Mouse (Mus musculus): ENCODE results near the gene H2-M5. TPM values are rescaled to one million over a fixed set of nuclear protein-coding genes. Genes with fewer than 3 reads are reported as not detected.

The H2-M5 gene
- polyA plus RNA-seq, 1 experiment from 2014 or later, result 2.3 TPM

GRCm38 (mm10) chr17:36981221-36981813, 8.0 kb downstream of the H2-M5 start, which contains the start of gene 2410137M14Rik:
Gene 2410137M14Rik (minus strand): TSS chr17:36981237.
- H3K27ac ChIP-seq (ENCODE audit: low read length), result no peak within 1 kb of the TSS
- WGBS, result 10% methylated on average over 18 of the region's 18 CpGs
- H3K4me2 ChIP-seq (ENCODE audit: low read length), result no peak within 1 kb of the TSS

GRCm38 (mm10) chr17:36973271-36973787, 16.0 kb downstream of the H2-M5 start:
- Histone ChIP-seq H3K9ac (replicated peaks; ENCODE audit: low read depth, low read length) (no peak overlapping the region), H3K4me2 (ENCODE audit: low read length) (no peak overlapping the region), H3K36me3 (ENCODE audit: control insufficient read depth, insufficient read depth) (no peaks in the 10 kb centered on the region), H3K27ac (ENCODE audit: low read length) (no peak overlapping the region), H3K9me3 (ENCODE audit: control insufficient read depth, low read length) (no peaks in the 10 kb centered on the region), H3K27me3 (replicated peaks; ENCODE audit: control insufficient read depth, insufficient read depth, low read length) (no peaks in the 10 kb centered on the region), H3K4me3 (replicated peaks; ENCODE audit: low read length) (no peak overlapping the region), H3K4me1 (replicated peaks; ENCODE audit: control insufficient read depth, insufficient read depth, low read length) (no peaks in the 10 kb centered on the region)
- 79% methylated on average over 8 of the region's 8 CpGs for WGBS
- no peak for ATAC-seq

More at GRCm38 (mm10) chr17:36981221-36981813, 8.0 kb downstream of the H2-M5 start, which contains the start of gene 2410137M14Rik:
- Histone ChIP-seq H3K36me3 (ENCODE audit: control insufficient read depth, insufficient read depth) (no peaks in the 10 kb centered on the region), H3K4me1 (replicated peaks; ENCODE audit: control insufficient read depth, insufficient read depth, low read length) (no peaks in the 10 kb centered on the region), H3K4me3 (replicated peaks; ENCODE audit: low read length) (no peak within 1 kb of the TSS), H3K27me3 (replicated peaks; ENCODE audit: control insufficient read depth, insufficient read depth, low read length) (no peaks in the 10 kb centered on the region), H3K9ac (replicated peaks; ENCODE audit: low read depth, low read length) (no peak within 1 kb of the TSS), H3K9me3 (ENCODE audit: control insufficient read depth, low read length) (no peaks in the 10 kb centered on the region)
- ATAC-seq, result no peak

DNA sequence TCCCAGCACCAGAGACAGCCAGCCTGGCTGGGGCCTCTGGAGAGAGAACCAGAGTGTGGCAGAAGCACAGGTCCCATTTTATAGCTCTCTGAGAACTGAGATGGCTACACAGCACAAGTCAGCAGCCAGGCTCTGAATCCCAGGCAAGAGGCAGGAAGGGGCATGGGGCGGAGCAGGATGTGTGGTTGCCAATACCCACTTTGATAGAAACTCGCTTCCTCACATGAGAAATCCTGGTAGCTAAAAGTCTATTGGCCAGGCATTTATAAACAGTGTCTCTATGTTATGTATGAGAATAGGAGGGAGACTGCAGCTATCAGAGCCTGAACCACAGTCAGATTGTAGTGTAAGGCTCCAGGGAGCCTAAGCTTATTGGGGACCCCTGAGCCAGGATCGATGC, 16.5 kb downstream of the H2-M5 start:
- Histone ChIP-seq H3K9me3 (ENCODE audit: control insufficient read depth, low read length) (no peaks in the 10 kb centered on the region), H3K4me1 (replicated peaks; ENCODE audit: control insufficient read depth, insufficient read depth, low read length) (no peaks in the 10 kb centered on the region), H3K36me3 (ENCODE audit: control insufficient read depth, insufficient read depth) (no peaks in the 10 kb centered on the region), H3K27me3 (replicated peaks; ENCODE audit: control insufficient read depth, insufficient read depth, low read length) (no peaks in the 10 kb centered on the region), H3K9ac (replicated peaks; ENCODE audit: low read depth, low read length) (no peak overlapping the region), H3K4me3 (replicated peaks; ENCODE audit: low read length) (no peak overlapping the region), H3K27ac (ENCODE audit: low read length) (no peak overlapping the region), H3K4me2 (ENCODE audit: low read length) (no peak overlapping the region)
- ATAC-seq, result no peak
- WGBS, result 87% methylated on average over 3 of the region's 3 CpGs

GRCm38 (mm10) chr17:36971172-36971850, 18.0 kb downstream of the H2-M5 start:
- no peaks in the 10 kb centered on the region for H3K9me3 ChIP-seq (ENCODE audit: control insufficient read depth, low read length)
- H3K9ac ChIP-seq (replicated peaks; ENCODE audit: low read depth, low read length), result no peak overlapping the region
- ATAC-seq, result no peak
- no peaks in the 10 kb centered on the region for H3K4me1 ChIP-seq (replicated peaks; ENCODE audit: control insufficient read depth, insufficient read depth, low read length)
- H3K27ac ChIP-seq (ENCODE audit: low read length), result no peak overlapping the region
- no peaks in the 10 kb centered on the region for H3K36me3 ChIP-seq (ENCODE audit: control insufficient read depth, insufficient read depth)
- 88% methylated on average over 6 of the region's 6 CpGs for WGBS
- H3K27me3 ChIP-seq (replicated peaks; ENCODE audit: control insufficient read depth, insufficient read depth, low read length), result no peaks in the 10 kb centered on the region
- no peak overlapping the region for H3K4me3 ChIP-seq (replicated peaks; ENCODE audit: low read length)
- H3K4me2 ChIP-seq (ENCODE audit: low read length), result no peak overlapping the region

DNA sequence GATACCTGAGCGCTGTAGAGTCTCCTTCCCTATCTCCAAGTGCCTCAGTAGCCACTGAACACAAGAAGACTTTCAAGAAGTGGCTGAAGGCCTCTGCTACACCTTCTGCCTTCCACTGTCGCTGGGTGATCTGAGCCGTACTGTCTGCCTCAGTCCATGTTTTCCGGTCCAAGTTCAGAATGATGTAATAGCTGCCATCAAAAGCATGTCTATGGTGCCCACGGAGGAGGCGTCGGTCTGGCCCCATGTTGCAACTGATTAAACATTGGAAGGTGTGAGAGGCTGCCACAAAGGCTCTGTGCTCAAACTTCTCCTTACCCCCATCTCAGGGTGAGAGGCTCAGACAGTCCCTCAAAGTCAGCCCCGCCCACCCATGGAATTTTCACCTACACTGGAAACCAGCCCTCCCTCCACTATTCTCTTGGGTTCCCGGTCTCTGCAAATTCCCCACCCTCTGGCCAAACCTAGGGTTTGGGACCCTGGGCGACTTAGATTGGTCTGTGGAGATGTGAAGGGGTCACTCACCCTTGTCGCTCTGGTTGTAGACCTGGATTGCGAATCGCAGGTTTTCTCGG, 18.9 kb downstream of the H2-M5 start:
- Histone ChIP-seq H3K4me3 (replicated peaks; ENCODE audit: low read length) (no peak overlapping the region), H3K27me3 (replicated peaks; ENCODE audit: control insufficient read depth, insufficient read depth, low read length) (no peaks in the 10 kb centered on the region), H3K4me2 (ENCODE audit: low read length) (no peak overlapping the region), H3K9me3 (ENCODE audit: control insufficient read depth, low read length) (no peaks in the 10 kb centered on the region), H3K27ac (ENCODE audit: low read length) (no peak overlapping the region), H3K4me1 (replicated peaks; ENCODE audit: control insufficient read depth, insufficient read depth, low read length) (no peaks in the 10 kb centered on the region), H3K9ac (replicated peaks; ENCODE audit: low read depth, low read length) (no peak overlapping the region), H3K36me3 (ENCODE audit: control insufficient read depth, insufficient read depth) (no peaks in the 10 kb centered on the region)
- 87% methylated on average over 14 of the region's 14 CpGs for WGBS
- ATAC-seq, result no peak

DNA sequence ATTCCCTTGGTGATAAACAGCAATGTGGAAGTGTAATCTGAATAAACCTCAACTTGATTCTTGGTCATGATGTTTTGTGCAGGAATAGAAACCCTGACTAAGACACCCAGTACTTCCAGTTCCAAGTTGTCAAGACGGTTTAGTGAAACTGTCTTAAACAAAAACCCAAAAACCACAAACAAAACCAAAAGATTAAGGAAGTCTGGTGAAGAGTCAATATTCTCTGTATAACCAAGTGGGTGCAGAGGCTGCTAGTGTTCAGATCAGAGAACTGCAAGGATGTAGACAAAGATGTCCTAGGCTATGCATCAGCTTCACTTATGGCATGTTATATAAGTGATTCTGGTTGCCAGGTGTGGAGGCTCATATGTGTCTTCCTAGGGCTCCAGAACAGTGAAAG, 22.5 kb downstream of the H2-M5 start:
- no peak overlapping the region for H3K27ac ChIP-seq (ENCODE audit: low read length)
- H3K4me2 ChIP-seq (ENCODE audit: low read length), result no peak overlapping the region
- H3K27me3 ChIP-seq (replicated peaks; ENCODE audit: control insufficient read depth, insufficient read depth, low read length), result no peaks in the 10 kb centered on the region
- no peak overlapping the region for H3K4me3 ChIP-seq (replicated peaks; ENCODE audit: low read length)
- no peaks in the 10 kb centered on the region for H3K4me1 ChIP-seq (replicated peaks; ENCODE audit: control insufficient read depth, insufficient read depth, low read length)
- no peaks in the 10 kb centered on the region for H3K36me3 ChIP-seq (ENCODE audit: control insufficient read depth, insufficient read depth)
- no peaks in the 10 kb centered on the region for H3K9me3 ChIP-seq (ENCODE audit: control insufficient read depth, low read length)
- no peak overlapping the region for H3K9ac ChIP-seq (replicated peaks; ENCODE audit: low read depth, low read length)
- ATAC-seq, result no peak
- WGBS, result 94% methylated on average over 1 of the region's 1 CpGs

GRCm38 (mm10) chr17:36961125-36961524, 28.2 kb downstream of the H2-M5 start:
- no peak overlapping the region for H3K27ac ChIP-seq (ENCODE audit: low read length)
- no peak overlapping the region for H3K4me2 ChIP-seq (ENCODE audit: low read length)
- no peak for ATAC-seq
- H3K36me3 ChIP-seq (ENCODE audit: control insufficient read depth, insufficient read depth), result no peaks in the 10 kb centered on the region
- no peaks in the 10 kb centered on the region for H3K9me3 ChIP-seq (ENCODE audit: control insufficient read depth, low read length)
- no peaks in the 10 kb centered on the region for H3K27me3 ChIP-seq (replicated peaks; ENCODE audit: control insufficient read depth, insufficient read depth, low read length)
- no peak overlapping the region for H3K4me3 ChIP-seq (replicated peaks; ENCODE audit: low read length)
- 88% methylated on average over 1 of the region's 1 CpGs for WGBS
- H3K4me1 ChIP-seq (replicated peaks; ENCODE audit: control insufficient read depth, insufficient read depth, low read length), result peaks cover 14% of the 10 kb centered on the region
- no peak overlapping the region for H3K9ac ChIP-seq (replicated peaks; ENCODE audit: low read depth, low read length)

GRCm38 (mm10) chr17:36958884-36959283, 30.5 kb downstream of the H2-M5 start:
- Histone ChIP-seq H3K9ac (replicated peaks; ENCODE audit: low read depth, low read length) (peak overlapping the region; percentile 83), H3K4me1 (replicated peaks; ENCODE audit: control insufficient read depth, insufficient read depth, low read length) (peaks cover 14% of the 10 kb centered on the region), H3K27ac (ENCODE audit: low read length) (no peak overlapping the region), H3K9me3 (ENCODE audit: control insufficient read depth, low read length) (no peaks in the 10 kb centered on the region), H3K4me3 (replicated peaks; ENCODE audit: low read length) (peak overlapping the region; percentile 55), H3K36me3 (ENCODE audit: control insufficient read depth, insufficient read depth) (peaks cover 7% of the 10 kb centered on the region; the same call in 1 of the 2 replicates), H3K4me2 (ENCODE audit: low read length) (peak overlapping the region; percentile 88), H3K27me3 (replicated peaks; ENCODE audit: control insufficient read depth, insufficient read depth, low read length) (no peaks in the 10 kb centered on the region)
- WGBS, result 9% methylated on average over 12 of the region's 12 CpGs
- ATAC-seq, result peak; percentile 4; the same call in 1 of the 2 replicates

DNA sequence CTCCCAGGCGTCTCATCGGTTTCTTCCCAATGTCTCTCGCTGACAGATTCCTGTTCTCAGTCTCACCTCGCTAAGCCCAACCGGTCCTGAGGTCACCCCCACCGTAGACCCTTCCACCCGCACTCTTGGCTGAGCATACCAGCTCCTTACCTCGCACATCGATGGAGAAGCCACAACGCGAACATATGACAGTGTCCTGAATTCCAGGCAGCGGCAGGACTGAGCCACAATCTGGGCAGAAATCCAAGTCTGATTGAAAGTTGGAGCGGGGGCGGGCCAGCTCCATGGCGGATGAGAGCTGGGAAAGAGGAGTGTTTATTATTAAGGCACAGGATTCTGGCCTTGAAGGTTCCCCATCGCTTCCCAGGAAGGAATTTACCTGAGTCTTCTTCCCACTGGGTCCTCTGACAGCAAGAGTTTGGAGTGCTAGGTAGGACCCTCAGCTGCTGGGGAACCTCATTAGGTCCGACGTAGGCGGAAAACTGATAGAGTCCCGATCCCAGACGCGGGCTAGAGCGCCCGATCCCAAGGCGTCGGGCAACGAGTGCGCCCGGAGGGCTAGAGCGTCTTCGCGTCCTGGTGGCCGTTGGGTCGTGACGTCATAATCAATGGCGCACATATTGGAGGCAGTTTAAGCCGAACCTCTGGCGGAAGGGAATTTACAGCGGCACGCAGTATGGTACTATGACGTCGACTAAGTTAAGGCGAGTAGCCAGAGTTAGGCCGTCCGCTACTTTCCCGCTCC, 31.2 kb downstream of the H2-M5 start, which contains the start of the genes Znrd1 and Znrd1as:
Znrd1 (minus strand) TSS at position 561 of the 745 bp plus-strand sequence.
Znrd1as (plus strand) TSS at position 594 of the 745 bp plus-strand sequence.
- Histone ChIP-seq H3K4me1 (replicated peaks; ENCODE audit: control insufficient read depth, insufficient read depth, low read length) (peaks cover 14% of the 10 kb centered on the region), H3K27me3 (replicated peaks; ENCODE audit: control insufficient read depth, insufficient read depth, low read length) (no peaks in the 10 kb centered on the region), H3K9ac (replicated peaks; ENCODE audit: low read depth, low read length) (peak within 1 kb of the TSS; percentile 83), H3K4me2 (ENCODE audit: low read length) (peak within 1 kb of the TSS; percentile 88), H3K9me3 (ENCODE audit: control insufficient read depth, low read length) (no peaks in the 10 kb centered on the region), H3K4me3 (replicated peaks; ENCODE audit: low read length) (peak within 1 kb of the TSS; percentile 55), H3K27ac (ENCODE audit: low read length) (peak within 1 kb of the TSS; percentile 82), H3K36me3 (ENCODE audit: control insufficient read depth, insufficient read depth) (peaks cover 7% of the 10 kb centered on the region; the same call in 1 of the 2 replicates)
- peak; percentile 98 for ATAC-seq
- WGBS, result under 1% methylated on average over 46 of the region's 46 CpGs

All from forebrain, embryonic 16.5 days (tissue).